Mouse (Mus musculus): ENCODE data around the gene Cdkn3. TPM values are rescaled to one million over a fixed set of nuclear protein-coding genes. Genes with fewer than 3 reads are reported as not detected.

The Cdkn3 gene
- total RNA-seq, 2 experiments from 2014 or later, result 36.0 to 54.2 TPM

Other genes with a start within 250 kb of the Cdkn3 start
- gene Cnih1, start 27.9 kb downstream of the Cdkn3 start, total RNA-seq (2015), result 125 and 128 TPM in 2 replicates
- gene Cnih1, start 27.9 kb downstream of the Cdkn3 start, total RNA-seq (2017), result 59.5 and 62.4 TPM in 2 replicates
- 68.2 and 70.6 TPM in 2 replicates for gene Gmfb, start 61.7 kb downstream of the Cdkn3 start, total RNA-seq (2015)
- gene Gmfb, start 61.7 kb downstream of the Cdkn3 start, total RNA-seq (2017), result 78.9 and 87.3 TPM in 2 replicates
- 19.0 and 31.0 TPM in 2 replicates for gene Cgrrf1, start 71.6 kb downstream of the Cdkn3 start, total RNA-seq (2015)
- gene Cgrrf1, start 71.6 kb downstream of the Cdkn3 start, total RNA-seq (2017), result 18.4 and 19.0 TPM in 2 replicates
- 0.15 TPM in 1 of 2 replicates, not detected in the other for gene Samd4, start 122.3 kb downstream of the Cdkn3 start, total RNA-seq (2015)
- gene Samd4, start 122.3 kb downstream of the Cdkn3 start, total RNA-seq (2017), result 0.10 TPM in 1 of 2 replicates, not detected in the other

Measured in megakaryocyte progenitor cell, adult 5-6 weeks (primary cell).